Mouse (Mus musculus): ENCODE measurements around the gene Armc7.

DNA sequence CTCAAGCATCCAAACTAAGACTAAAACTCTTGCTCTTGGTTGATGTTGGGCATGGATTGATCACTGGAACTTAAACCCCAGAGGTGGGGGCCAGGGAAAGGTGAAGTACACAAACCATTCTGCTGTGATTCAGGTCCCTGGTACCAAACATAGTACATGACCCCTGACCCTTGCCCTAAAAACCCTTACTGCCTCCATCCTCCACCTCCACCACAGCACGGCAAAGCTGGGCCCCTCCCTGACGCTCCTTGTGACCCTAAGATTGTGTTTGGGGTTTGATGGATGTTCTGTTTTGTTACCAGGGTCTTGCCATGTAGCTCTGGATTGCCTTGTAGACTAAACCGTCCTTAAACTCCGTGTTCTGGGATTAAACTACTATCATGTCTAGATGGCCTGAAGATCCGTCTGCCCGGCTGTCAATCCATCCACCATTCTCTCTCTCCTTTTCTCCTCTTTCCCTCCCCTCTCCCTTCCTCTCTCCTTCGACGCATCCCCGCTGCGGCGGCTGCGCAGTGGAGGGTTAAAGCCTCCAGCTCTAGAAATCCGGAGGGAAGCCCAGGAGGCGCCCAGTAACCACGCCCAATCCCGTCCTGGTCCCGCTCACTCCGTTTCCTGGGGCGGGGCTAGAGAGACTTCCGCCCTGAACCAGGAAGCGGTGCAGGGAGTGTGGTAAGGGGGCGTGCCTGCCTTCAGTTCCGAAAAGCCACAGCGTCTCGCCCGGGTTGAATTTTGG lies at the start of gene Armc7:
- no peak for TF ChIP-seq CTCF (IDR thresholded peaks at IDR 0.05; ENCODE audit: low read depth, low read length)
- 0 out of 2 replicates have a peak, but pooled peaks have one; percentile 0 for TF ChIP-seq POLR2A (IDR thresholded peaks at IDR 0.05; ENCODE audit: borderline replicate concordance, low read depth, low read length)
